Mouse (Mus musculus) stomach, embryonic 14.5 days (tissue): Measurements from ENCODE around the gene Meioc. TPM values are rescaled to one million over a fixed set of nuclear protein-coding genes. Genes with fewer than 3 reads are reported as not detected.

ENCODE experiments used
- ATAC-seq: fragments of 200-750 bp; cut with Nextera tagmentation; 2 replicates; pipeline ENCODE4 v1.8.0; 2017; ENCODE audit warnings: low read depth, moderate TSS enrichment; ENCODE audit not compliant: insufficient number of reproducible peaks, insufficient read depth, low FRiP score
- H3K27ac ChIP-seq: fragments of 300-500 bp; sonication (generic); 2 replicates; pipeline ENCODE4 v1.5.1; 2014; ENCODE audit warnings: mild to moderate bottlenecking, low read length, moderate library complexity, mixed read lengths
- H3K27me3 ChIP-seq: fragments of 300-500 bp; sonication (generic); 2 replicates; pipeline ENCODE4 v1.6.1; 2014; ENCODE audit warnings: low read length, control low read depth, mixed read lengths; ENCODE audit not compliant: control insufficient read depth, insufficient read depth
- H3K36me3 ChIP-seq: fragments of 300-500 bp; sonication (generic); 2 replicates; pipeline ENCODE4 v1.6.1; 2014; ENCODE audit warnings: mild to moderate bottlenecking, control low read depth, low read length, moderate library complexity, mixed read lengths; ENCODE audit not compliant: control insufficient read depth, insufficient read depth
- H3K4me1 ChIP-seq: fragments of 300-500 bp; sonication (generic); 2 replicates; pipeline ENCODE4 v1.6.1; 2014; ENCODE audit warnings: low read length, control low read depth, mixed read lengths; ENCODE audit not compliant: control insufficient read depth, insufficient read depth
- H3K4me2 ChIP-seq: fragments of 300-500 bp; sonication (generic); replicated peaks from 2 replicates; pipeline ENCODE4 v1.6.1; 2014; ENCODE audit warnings: low read depth, low read length, control low read depth
- H3K4me3 ChIP-seq: fragments of 300-500 bp; sonication (generic); 2 replicates; pipeline ENCODE4 v1.5.1; 2014; ENCODE audit warnings: low read depth, low read length, control low read depth
- H3K9ac ChIP-seq: fragments of 300-500 bp; sonication (generic); replicated peaks from 2 replicates; pipeline ENCODE4 v1.6.1; 2014; ENCODE audit warnings: low read depth, mild to moderate bottlenecking, control low read depth, low read length, moderate library complexity, mixed read lengths
- H3K9me3 ChIP-seq: fragments of 300-500 bp; sonication (generic); 2 replicates; pipeline ENCODE4 v1.6.1; 2016; ENCODE audit warnings: low read depth, low read length, control low read depth; ENCODE audit not compliant: control insufficient read depth
- whole genome bisulfite sequencing: fragments of 180-500 bp; shearing (Covaris S2); extraction: QIAGEN DNeasy Blood & Tissue Kit; methylation state at CpG from one replicate; pipeline ENCODE4 v1.1.7; 2014; 5-methylcytosine and 5-hydroxymethylcytosine counted together
- polyA plus RNA-seq: library from polyadenylated mRNA; unstranded; fragments of >200 nt; fragmentation: Nextera tagmentation; extraction: Ambion mirVana; gene quantifications from 2 replicates; pipeline ENCODE4 v1.2.1, GENCODE M21; 2014

The Meioc gene
- 0.80 and 1.2 TPM in 2 replicates for polyA plus RNA-seq

DNA sequence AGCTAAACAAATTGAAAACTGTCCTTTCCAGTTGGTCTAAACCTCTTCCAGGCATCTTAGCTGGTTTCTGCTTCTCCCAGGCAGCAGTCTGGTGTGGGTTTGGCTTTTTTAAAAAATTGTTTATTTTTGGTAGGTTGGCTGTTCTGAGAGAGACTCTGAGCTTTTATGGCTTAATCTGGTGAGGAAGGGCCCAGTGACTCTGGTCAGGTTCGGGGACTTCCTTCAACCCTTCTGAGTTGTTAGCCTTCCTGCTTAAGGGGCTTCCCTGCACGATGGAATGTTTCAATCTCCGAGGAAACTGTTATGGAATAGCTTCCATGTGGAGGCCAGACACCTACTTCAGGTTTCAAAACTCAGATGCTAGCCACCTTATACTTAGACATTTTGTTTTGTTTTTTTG, at the start of gene Meioc:
TSS of gene Meioc (plus strand) at position 301 of the 400 bp plus-strand sequence.
- H3K4me3 ChIP-seq = no peak within 1 kb of the TSS
- H3K4me1 ChIP-seq = no peaks in the 10 kb centered on the region
- WGBS = 65% methylated on average over 3 of the region's 3 CpGs
- no peak for ATAC-seq
- H3K27me3 ChIP-seq = peaks cover 9% of the 10 kb centered on the region
- peaks cover 14% of the 10 kb centered on the region; the same call in 1 of the 2 replicates for H3K9me3 ChIP-seq
- no peak within 1 kb of the TSS for H3K27ac ChIP-seq
- H3K4me2 ChIP-seq = no peak within 1 kb of the TSS
- no peaks in the 10 kb centered on the region for H3K36me3 ChIP-seq
- H3K9ac ChIP-seq = no peak within 1 kb of the TSS

DNA sequence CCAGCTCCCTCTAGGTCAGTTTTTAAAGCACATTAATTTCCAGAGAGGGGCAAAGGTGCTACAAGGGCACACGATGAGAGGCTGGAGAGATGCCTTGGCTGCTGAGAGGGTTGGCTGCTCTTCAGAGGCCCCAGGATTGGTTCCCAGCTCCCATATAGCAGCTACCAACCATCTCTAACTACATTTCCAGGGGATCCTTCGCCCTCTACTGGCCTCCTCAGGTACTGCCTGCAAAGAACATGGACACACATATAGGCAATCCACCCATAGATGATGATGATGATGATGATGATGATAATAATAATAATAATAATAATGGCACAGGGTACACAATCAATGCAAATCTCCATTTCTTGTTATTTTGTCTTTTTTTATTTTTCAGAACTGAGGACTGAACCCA, 44.1 kb upstream of the Meioc start:
- Histone ChIP-seq H3K4me3 (no peak overlapping the region), H3K9me3 (peaks cover 4% of the 10 kb centered on the region; the same call in 1 of the 2 replicates), H3K27ac (no peak overlapping the region), H3K4me1 (peaks cover 11% of the 10 kb centered on the region), H3K9ac (no peak overlapping the region), H3K36me3 (no peaks in the 10 kb centered on the region), H3K4me2 (no peak overlapping the region), H3K27me3 (no peaks in the 10 kb centered on the region)
- 66% methylated on average over 2 of the region's 2 CpGs for WGBS
- ATAC-seq = no peak

GRCm38 (mm10) chr11:102623876-102624789, 39.4 kb upstream of the Meioc start:
- H3K4me2 ChIP-seq = peak overlapping the region; percentile 40
- peak overlapping the region; percentile 11; the same call in 1 of the 2 replicates for H3K4me3 ChIP-seq
- 7% methylated on average over 17 of the region's 17 CpGs for WGBS
- peak overlapping the region; percentile 78 for H3K27ac ChIP-seq
- peaks cover 4% of the 10 kb centered on the region; the same call in 1 of the 2 replicates for H3K9me3 ChIP-seq
- peak overlapping the region; percentile 10; the same call in 1 of the 2 replicates for H3K9ac ChIP-seq
- no peaks in the 10 kb centered on the region for H3K27me3 ChIP-seq
- H3K36me3 ChIP-seq = no peaks in the 10 kb centered on the region
- H3K4me1 ChIP-seq = peaks cover 23% of the 10 kb centered on the region
- ATAC-seq = peak; percentile 93

- no peaks in the 10 kb centered on the region for H3K9me3 ChIP-seq
- peak overlapping the region; percentile 40; the same call in 1 of the 2 replicates for H3K4me2 ChIP-seq
- 25% methylated on average over 14 of the region's 14 CpGs for WGBS
- H3K9ac ChIP-seq = no peak overlapping the region
- H3K36me3 ChIP-seq = no peaks in the 10 kb centered on the region
- peak overlapping the region; percentile 78 for H3K27ac ChIP-seq
- peaks cover 23% of the 10 kb centered on the region for H3K4me1 ChIP-seq
- H3K4me3 ChIP-seq = no peak overlapping the region
- peak; percentile 36; the same call in 1 of the 2 replicates for ATAC-seq
- H3K27me3 ChIP-seq = no peaks in the 10 kb centered on the region
Observed at GRCm38 (mm10) chr11:102624888-102625407, 38.6 kb upstream of the Meioc start.

- H3K27me3 ChIP-seq = no peaks in the 10 kb centered on the region
- no peak overlapping the region for H3K4me3 ChIP-seq
- H3K4me1 ChIP-seq = peaks cover 38% of the 10 kb centered on the region
- H3K27ac ChIP-seq = no peak overlapping the region
- H3K9me3 ChIP-seq = no peaks in the 10 kb centered on the region
- H3K9ac ChIP-seq = no peak overlapping the region
- no peak for ATAC-seq
- WGBS = 90% methylated on average over 9 of the region's 9 CpGs
- H3K4me2 ChIP-seq = no peak overlapping the region
- no peaks in the 10 kb centered on the region for H3K36me3 ChIP-seq
Observed at GRCm38 (mm10) chr11:102627171-102627931, 36.2 kb upstream of the Meioc start.

- H3K27me3 ChIP-seq = no peaks in the 10 kb centered on the region
- H3K4me1 ChIP-seq = peaks cover 48% of the 10 kb centered on the region
- no peaks in the 10 kb centered on the region for H3K9me3 ChIP-seq
- 63% methylated on average over 9 of the region's 9 CpGs for WGBS
- H3K9ac ChIP-seq = no peak overlapping the region
- H3K4me3 ChIP-seq = no peak overlapping the region
- H3K4me2 ChIP-seq = no peak overlapping the region
- H3K36me3 ChIP-seq = no peaks in the 10 kb centered on the region
- ATAC-seq = no peak
- no peak overlapping the region for H3K27ac ChIP-seq
Observed at GRCm38 (mm10) chr11:102628529-102628928, 35.0 kb upstream of the Meioc start.

GRCm38 (mm10) chr11:102629375-102629774, 34.1 kb upstream of the Meioc start:
- 0 out of 2 replicates have a peak overlapping the region, but pooled peaks have one; percentile 33 for H3K27ac ChIP-seq
- no peak overlapping the region for H3K9ac ChIP-seq
- no peaks in the 10 kb centered on the region for H3K9me3 ChIP-seq
- no peaks in the 10 kb centered on the region for H3K36me3 ChIP-seq
- H3K4me2 ChIP-seq = no peak overlapping the region
- peaks cover 40% of the 10 kb centered on the region for H3K4me1 ChIP-seq
- no peak for ATAC-seq
- H3K4me3 ChIP-seq = no peak overlapping the region
- 45% methylated on average over 8 of the region's 8 CpGs for WGBS
- no peaks in the 10 kb centered on the region for H3K27me3 ChIP-seq

DNA sequence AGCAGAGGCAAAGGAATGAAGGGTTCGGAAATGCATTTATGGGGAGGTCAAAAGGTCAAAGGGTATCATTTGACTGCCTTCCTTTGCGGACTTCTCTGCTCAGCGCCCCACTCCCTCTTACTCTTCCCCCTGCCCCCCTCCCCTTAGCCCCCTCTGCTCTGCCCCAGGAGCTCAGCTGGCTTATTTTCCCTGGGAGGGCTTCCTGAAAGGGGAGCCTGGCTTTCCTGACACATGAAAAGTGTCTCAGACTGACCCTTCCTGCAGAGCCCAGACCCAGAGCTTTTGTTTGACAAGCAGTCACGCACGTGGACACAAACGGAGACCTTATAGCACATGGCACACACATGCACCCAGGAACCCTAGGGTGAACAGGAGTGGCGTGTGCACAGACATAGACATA, 32.8 kb upstream of the Meioc start:
- H3K27ac ChIP-seq = no peak overlapping the region
- WGBS = 18% methylated on average over 7 of the region's 7 CpGs
- H3K9me3 ChIP-seq = no peaks in the 10 kb centered on the region
- no peak for ATAC-seq
- H3K4me1 ChIP-seq = peaks cover 27% of the 10 kb centered on the region
- no peak overlapping the region for H3K9ac ChIP-seq
- H3K4me3 ChIP-seq = no peak overlapping the region
- H3K27me3 ChIP-seq = no peaks in the 10 kb centered on the region
- no peak overlapping the region for H3K4me2 ChIP-seq
- H3K36me3 ChIP-seq = no peaks in the 10 kb centered on the region
